Mouse (Mus musculus) ES-Bruce4 (cell line): ENCODE results near the gene Mon1a. TPM values are rescaled to one million over a fixed set of nuclear protein-coding genes. Genes with fewer than 3 reads are reported as not detected.

Experiments used
- H3K27ac ChIP-seq: 2 replicates; pipeline ENCODE4 v1.5.1; 2012; ENCODE audit warnings: low read length, inconsistent platforms; ENCODE audit not compliant: insufficient read depth
- H3K27me3 ChIP-seq: 2 replicates; pipeline ENCODE4 v1.6.1; 2012; ENCODE audit warnings: mild to moderate bottlenecking, low read length, inconsistent platforms; ENCODE audit not compliant: control insufficient read depth, poor library complexity, insufficient read depth, severe bottlenecking
- H3K36me3 ChIP-seq: 2 replicates; pipeline ENCODE4 v1.6.1; 2012; ENCODE audit warnings: inconsistent platforms, mild to moderate bottlenecking, low read length, moderate library complexity; ENCODE audit not compliant: control insufficient read depth, poor library complexity, insufficient read depth, severe bottlenecking
- H3K4me1 ChIP-seq: one replicate; pipeline ENCODE4 v1.8.1; 2011; ENCODE audit warnings: low read length; ENCODE audit not compliant: control insufficient read depth, insufficient read depth
- H3K4me3 ChIP-seq: 2 replicates; pipeline ENCODE4 v1.5.1; 2011; ENCODE audit warnings: low read depth, mild to moderate bottlenecking, low read length
- H3K9ac ChIP-seq: 2 replicates; pipeline ENCODE4 v1.6.1; 2012; ENCODE audit warnings: low read depth, mild to moderate bottlenecking, inconsistent platforms; ENCODE audit not compliant: poor library complexity, severe bottlenecking
- H3K9me3 ChIP-seq: replicated peaks from 2 replicates; pipeline ENCODE4 v1.6.1; 2012; ENCODE audit warnings: mild to moderate bottlenecking, low read length, inconsistent platforms; ENCODE audit not compliant: control insufficient read depth, poor library complexity, insufficient read depth, severe bottlenecking
- CTCF ChIP-seq: IDR thresholded peaks from one replicate; pipeline ENCODE4 v1.8.1; 2011; ENCODE audit warnings: low read depth, low read length
- EP300 ChIP-seq: IDR thresholded peaks from 2 replicates; pipeline ENCODE4 v1.6.1; 2011; ENCODE audit warnings: low read depth, low read length; ENCODE audit not compliant: insufficient read depth
- POLR2A ChIP-seq: IDR thresholded peaks from one replicate; pipeline ENCODE4 v1.8.1; 2011; ENCODE audit warnings: low read length; ENCODE audit not compliant: insufficient read depth
- polyA plus RNA-seq: library from polyadenylated mRNA; stranded (reverse); fragments of >200 nt; gene quantifications from 2 replicates; pipeline ENCODE4 v1.2.4, GENCODE M21; 2011; ENCODE audit warnings: low read depth; ENCODE audit not compliant: missing spikeins, insufficient read depth, insufficient read length

The Mon1a gene
- polyA plus RNA-seq, 1 experiment, result 4.2 TPM

GRCm38 (mm10) chr9:107891023-107891422, 3.1 kb downstream of the Mon1a start:
- H3K4me3 ChIP-seq, result no peak overlapping the region

GRCm38 (mm10) chr9:107898563-107898962, 10.6 kb downstream of the Mon1a start:
- Histone ChIP-seq H3K27ac (no peak overlapping the region), H3K9ac (no peak overlapping the region), H3K27me3 (no peaks in the 10 kb centered on the region), H3K36me3 (no peaks in the 10 kb centered on the region), H3K4me1 (peaks cover 3% of the 10 kb centered on the region), H3K4me3 (no peak overlapping the region), H3K9me3 (no peaks in the 10 kb centered on the region)
- TF ChIP-seq CTCF, result no peak
- no peak for TF ChIP-seq POLR2A
- no peak for TF ChIP-seq EP300

More at GRCm38 (mm10) chr9:107891023-107891422, 3.1 kb downstream of the Mon1a start:
- TF ChIP-seq EP300 (no peak), CTCF (peak; percentile 80)
- Histone ChIP-seq H3K36me3 (no peaks in the 10 kb centered on the region), H3K27ac (no peak overlapping the region), H3K27me3 (no peaks in the 10 kb centered on the region), H3K4me1 (no peaks in the 10 kb centered on the region), H3K9me3 (no peaks in the 10 kb centered on the region), H3K9ac (no peak overlapping the region)

DNA sequence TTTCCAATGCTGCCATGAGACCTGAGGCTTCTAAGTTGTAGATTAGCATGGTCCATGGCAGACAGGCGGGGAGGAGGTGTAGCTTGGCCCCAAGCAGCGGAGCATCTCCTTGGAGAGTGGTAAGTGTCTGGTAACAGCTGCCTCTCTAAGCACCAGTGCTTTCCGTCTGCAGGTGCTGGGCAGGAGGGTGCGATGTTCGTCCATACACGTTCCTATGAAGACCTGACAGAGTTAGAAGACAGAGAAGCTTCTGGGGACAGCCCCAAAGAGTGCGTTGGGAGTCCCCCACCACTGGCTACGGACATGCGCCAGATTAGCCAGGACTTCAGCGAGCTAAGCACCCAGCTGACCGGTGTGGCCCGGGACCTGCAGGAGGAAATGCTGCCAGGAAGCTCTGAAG, 11.9 kb downstream of the Mon1a start:
- TF ChIP-seq EP300 (no peak), CTCF (no peak), POLR2A (no peak)
- no peaks in the 10 kb centered on the region for H3K27me3 ChIP-seq
- no peak overlapping the region for H3K4me3 ChIP-seq
- no peak overlapping the region for H3K27ac ChIP-seq
- H3K9me3 ChIP-seq, result no peaks in the 10 kb centered on the region
- H3K4me1 ChIP-seq, result peaks cover 3% of the 10 kb centered on the region
- H3K36me3 ChIP-seq, result no peaks in the 10 kb centered on the region
- H3K9ac ChIP-seq, result no peak overlapping the region

DNA sequence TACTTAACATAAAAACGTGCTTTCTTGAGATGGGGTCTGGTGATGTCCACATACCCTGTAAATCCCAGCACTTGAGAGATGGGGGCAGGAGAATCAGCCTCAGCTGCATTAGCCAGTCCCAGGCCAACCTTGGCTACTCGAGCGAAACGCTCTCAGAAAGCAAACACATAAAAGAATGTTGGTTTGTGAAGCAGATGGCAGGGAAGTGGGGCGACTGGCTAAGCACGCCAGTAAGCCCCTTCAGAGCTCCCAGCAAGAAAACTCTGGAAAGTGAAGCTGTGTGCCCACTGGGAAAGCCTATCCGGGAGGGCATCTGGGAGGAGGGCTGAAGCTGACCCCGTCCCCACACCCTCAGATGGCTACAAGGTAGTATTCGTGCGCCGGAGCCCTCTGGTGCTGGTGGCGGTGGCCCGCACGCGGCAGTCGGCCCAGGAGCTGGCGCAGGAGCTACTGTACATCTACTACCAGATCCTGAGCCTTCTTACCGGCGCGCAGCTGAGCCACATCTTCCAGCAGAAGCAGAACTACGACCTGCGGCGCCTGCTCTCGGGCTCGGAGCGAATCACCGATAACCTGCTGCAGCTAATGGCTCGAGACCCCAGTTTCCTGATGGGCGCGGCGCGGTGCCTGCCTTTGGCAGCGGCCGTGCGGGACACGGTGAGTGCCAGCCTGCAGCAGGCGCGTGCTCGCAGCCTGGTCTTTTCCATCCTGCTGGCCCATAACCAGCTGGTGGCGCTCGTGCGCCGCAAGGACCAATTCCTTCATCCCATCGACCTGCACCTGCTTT, 13.1 kb downstream of the Mon1a start:
- H3K4me1 ChIP-seq, result peaks cover 3% of the 10 kb centered on the region
- H3K9me3 ChIP-seq, result no peaks in the 10 kb centered on the region
- no peaks in the 10 kb centered on the region for H3K36me3 ChIP-seq
- peak overlapping the region; percentile 71 for H3K4me3 ChIP-seq
- peak overlapping the region; percentile 19 for H3K9ac ChIP-seq
- no peaks in the 10 kb centered on the region for H3K27me3 ChIP-seq
- TF ChIP-seq POLR2A (no peak), EP300 (peak; percentile 67; the same call in 1 of the 2 replicates), CTCF (peak; percentile 97)
- H3K27ac ChIP-seq, result no peak overlapping the region

DNA sequence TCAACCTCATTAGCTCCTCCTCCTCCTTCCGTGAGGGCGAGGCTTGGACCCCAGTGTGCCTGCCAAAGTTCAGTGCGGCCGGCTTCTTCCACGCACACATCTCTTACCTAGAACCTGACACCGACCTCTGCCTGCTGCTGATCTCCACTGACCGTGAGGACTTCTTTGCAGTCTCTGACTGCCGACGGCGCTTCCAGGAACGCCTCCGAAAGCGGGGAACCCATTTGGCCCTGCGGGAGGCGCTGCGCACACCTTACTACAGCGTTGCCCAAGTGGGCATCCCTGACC, 13.6 kb downstream of the Mon1a start:
- no peak overlapping the region for H3K9ac ChIP-seq
- no peaks in the 10 kb centered on the region for H3K36me3 ChIP-seq
- no peak overlapping the region for H3K27ac ChIP-seq
- no peaks in the 10 kb centered on the region for H3K27me3 ChIP-seq
- peak overlapping the region; percentile 71 for H3K4me3 ChIP-seq
- H3K9me3 ChIP-seq, result no peaks in the 10 kb centered on the region
- TF ChIP-seq CTCF (peak; percentile 5), POLR2A (no peak)
- peaks cover 3% of the 10 kb centered on the region for H3K4me1 ChIP-seq

GRCm38 (mm10) chr9:107904726-107905125, 16.8 kb downstream of the Mon1a start:
- H3K4me1 ChIP-seq, result peaks cover 4% of the 10 kb centered on the region
- no peaks in the 10 kb centered on the region for H3K36me3 ChIP-seq
- H3K9ac ChIP-seq, result no peak overlapping the region
- no peaks in the 10 kb centered on the region for H3K27me3 ChIP-seq
- no peak overlapping the region for H3K4me3 ChIP-seq
- peak; percentile 97 for TF ChIP-seq CTCF
- no peak for TF ChIP-seq POLR2A
- H3K9me3 ChIP-seq, result no peaks in the 10 kb centered on the region
- no peak overlapping the region for H3K27ac ChIP-seq
